Mouse (Mus musculus) forebrain, postnatal 0 days (tissue): ENCODE measurements around the gene Kcnq2. TPM values are rescaled to one million over a fixed set of nuclear protein-coding genes. Genes with fewer than 3 reads are reported as not detected.
A peak's percentile ranks its signal among the peaks of the same experiment; 100 is the strongest.

Experiments used
- ATAC-seq: fragments of 200-750 bp; cut with Nextera tagmentation; 2 replicates; pipeline ENCODE4 v1.8.0; 2017; ENCODE audit warnings: mild to moderate bottlenecking, moderate library complexity
- DNase-seq: peaks from one replicate; pipeline ENCODE4 v3.0.0-alpha.2; 2015
- H3K27ac ChIP-seq: fragments of 300-500 bp; sonication (generic); 2 replicates; pipeline ENCODE4 v1.5.1; 2014; ENCODE audit warnings: low read depth, mild to moderate bottlenecking, antibody characterized with exemption, low read length, moderate library complexity, mixed read lengths
- H3K27me3 ChIP-seq: fragments of 300-500 bp; sonication (generic); 2 replicates; pipeline ENCODE4 v1.6.1; 2014; ENCODE audit warnings: mild to moderate bottlenecking, low read length, mixed read lengths; ENCODE audit not compliant: insufficient read depth
- H3K36me3 ChIP-seq: fragments of 300-500 bp; sonication (generic); 2 replicates; pipeline ENCODE4 v1.6.1; 2014; ENCODE audit warnings: mild to moderate bottlenecking, moderate library complexity; ENCODE audit not compliant: insufficient read depth
- H3K4me1 ChIP-seq: fragments of 300-500 bp; sonication (generic); 2 replicates; pipeline ENCODE4 v1.6.1; 2014; ENCODE audit warnings: antibody characterized with exemption; ENCODE audit not compliant: insufficient read depth
- H3K4me2 ChIP-seq: fragments of 300-500 bp; sonication (generic); 2 replicates; pipeline ENCODE4 v1.6.1; 2014; ENCODE audit warnings: low read depth, mild to moderate bottlenecking, moderate library complexity
- H3K4me3 ChIP-seq: fragments of 300-500 bp; sonication (generic); 2 replicates; pipeline ENCODE4 v1.5.1; 2014; ENCODE audit warnings: low read depth, low read length, mixed read lengths
- H3K9ac ChIP-seq: fragments of 300-500 bp; sonication (generic); 2 replicates; pipeline ENCODE4 v1.6.1; 2014; ENCODE audit warnings: mild to moderate bottlenecking
- H3K9me3 ChIP-seq: fragments of 300-500 bp; sonication (generic); 2 replicates; pipeline ENCODE4 v1.6.1; 2016; ENCODE audit warnings: low read length
- CTCF ChIP-seq: sonication (generic); IDR thresholded peaks from 2 replicates; pipeline ENCODE4 v1.5.1; 2016; ENCODE audit warnings: antibody characterized with exemption, control low read depth, low read depth
- WGBS: fragments of 180-500 bp; shearing (Covaris S2); extraction: QIAGEN DNeasy Blood & Tissue Kit; methylation state at CpG from one replicate; pipeline ENCODE4 v1.1.7; 2014; 5-methylcytosine and 5-hydroxymethylcytosine counted together
- polyA plus RNA-seq: library from polyadenylated mRNA; unstranded; fragments of >200 nt; fragmentation: Nextera tagmentation; extraction: Ambion mirVana; gene quantifications from 2 replicates; pipeline ENCODE4 v1.2.1, GENCODE M21; 2015
- total RNA-seq: library from RNA; depleted of rRNA; stranded (reverse); fragments of >200 nt; gene quantifications from 2 replicates; pipeline ENCODE4 v1.2.3, GENCODE M21; 2014

Kcnq2 gene
- total and polyA plus RNA-seq, 2 experiments from 2014 or later, result 31.7 to 134 TPM

GRCm38 (mm10) chr2:181122642-181123041 lies 12.5 kb downstream of the Kcnq2 start:
- peak overlapping the region; percentile 35; the same call in 1 of the 2 replicates for H3K27ac ChIP-seq
- H3K9me3 ChIP-seq, result no peaks in the 10 kb centered on the region
- H3K4me1 ChIP-seq, result peaks cover 30% of the 10 kb centered on the region

GRCm38 (mm10) chr2:181120922-181121449 lies 14.1 kb downstream of the Kcnq2 start:
- WGBS, result 47% methylated on average over 4 of the region's 4 CpGs

More at GRCm38 (mm10) chr2:181122642-181123041, 12.5 kb downstream of the Kcnq2 start:
- Histone ChIP-seq H3K36me3 (no peaks in the 10 kb centered on the region; the same call in 1 of the 2 replicates), H3K9ac (no peak overlapping the region), H3K4me3 (no peak overlapping the region), H3K4me2 (no peak overlapping the region), H3K27me3 (no peaks in the 10 kb centered on the region)
- TF ChIP-seq CTCF, result no peak
- ATAC-seq (no peak), DNase-seq (no peak)

GRCm38 (mm10) chr2:181119952-181120351 lies 15.1 kb downstream of the Kcnq2 start:
- 24% methylated on average over 10 of the region's 10 CpGs for WGBS

More at GRCm38 (mm10) chr2:181120922-181121449, 14.1 kb downstream of the Kcnq2 start:
- no peaks in the 10 kb centered on the region; the same call in 1 of the 2 replicates for H3K36me3 ChIP-seq
- H3K9ac ChIP-seq, result peak overlapping the region; percentile 37
- H3K4me1 ChIP-seq, result peaks cover 34% of the 10 kb centered on the region
- H3K9me3 ChIP-seq, result no peaks in the 10 kb centered on the region
- H3K27me3 ChIP-seq, result no peaks in the 10 kb centered on the region
- ATAC-seq (peak; percentile 86), DNase-seq (peak; percentile 80)
- H3K4me3 ChIP-seq, result no peak overlapping the region
- TF ChIP-seq CTCF, result no peak
- H3K4me2 ChIP-seq, result no peak overlapping the region
- H3K27ac ChIP-seq, result peak overlapping the region; percentile 81

GRCm38 (mm10) chr2:181116436-181116835 lies 18.7 kb downstream of the Kcnq2 start:
- 68% methylated on average over 5 of the region's 5 CpGs for WGBS
- no peak for TF ChIP-seq CTCF
- no peak overlapping the region for H3K4me3 ChIP-seq
- H3K27me3 ChIP-seq, result no peaks in the 10 kb centered on the region
- peak; percentile 28; the same call in 1 of the 2 replicates for ATAC-seq
- no peaks in the 10 kb centered on the region for H3K9me3 ChIP-seq
- peak; percentile 39 for DNase-seq
- H3K36me3 ChIP-seq, result peaks cover 20% of the 10 kb centered on the region
- no peak overlapping the region for H3K9ac ChIP-seq
- peaks cover 26% of the 10 kb centered on the region for H3K4me1 ChIP-seq
- no peak overlapping the region for H3K4me2 ChIP-seq
- H3K27ac ChIP-seq, result peak overlapping the region; percentile 50; the same call in 1 of the 2 replicates

More at GRCm38 (mm10) chr2:181119952-181120351, 15.1 kb downstream of the Kcnq2 start:
- H3K9me3 ChIP-seq, result no peaks in the 10 kb centered on the region
- ATAC-seq, result no peak
- no peak overlapping the region for H3K9ac ChIP-seq
- no peaks in the 10 kb centered on the region for H3K27me3 ChIP-seq
- H3K27ac ChIP-seq, result peak overlapping the region; percentile 81
- H3K4me2 ChIP-seq, result no peak overlapping the region
- no peak; the same call in 1 of the 2 replicates for TF ChIP-seq CTCF
- peaks cover 34% of the 10 kb centered on the region for H3K4me1 ChIP-seq
- H3K36me3 ChIP-seq, result no peaks in the 10 kb centered on the region; the same call in 1 of the 2 replicates
- no peak overlapping the region for H3K4me3 ChIP-seq
- DNase-seq, result no peak

GRCm38 (mm10) chr2:181115367-181115766 lies 19.7 kb downstream of the Kcnq2 start:
- ATAC-seq, result no peak
- TF ChIP-seq CTCF, result no peak
- Histone ChIP-seq H3K4me1 (peaks cover 15% of the 10 kb centered on the region), H3K27ac (no peak overlapping the region), H3K9ac (no peak overlapping the region), H3K27me3 (no peaks in the 10 kb centered on the region), H3K9me3 (no peaks in the 10 kb centered on the region), H3K36me3 (peaks cover 28% of the 10 kb centered on the region), H3K4me2 (no peak overlapping the region), H3K4me3 (no peak overlapping the region)
- 82% methylated on average over 3 of the region's 3 CpGs for WGBS
- DNase-seq, result no peak

- no peak overlapping the region for H3K4me2 ChIP-seq
- peaks cover 39% of the 10 kb centered on the region for H3K36me3 ChIP-seq
- H3K27ac ChIP-seq, result no peak overlapping the region
- H3K4me1 ChIP-seq, result peaks cover 8% of the 10 kb centered on the region; the same call in 1 of the 2 replicates
- ATAC-seq, result 0 out of 2 replicates have a peak, but pooled peaks have one; percentile 8
- H3K9me3 ChIP-seq, result no peaks in the 10 kb centered on the region
- H3K9ac ChIP-seq, result no peak overlapping the region
- no peak overlapping the region for H3K4me3 ChIP-seq
- no peak for TF ChIP-seq CTCF
- H3K27me3 ChIP-seq, result no peaks in the 10 kb centered on the region
- WGBS, result 50% methylated on average over 8 of the region's 8 CpGs
- DNase-seq, result no peak
Measured at GRCm38 (mm10) chr2:181113762-181114361, 21.2 kb downstream of the Kcnq2 start.

GRCm38 (mm10) chr2:181111665-181112064 lies 23.4 kb downstream of the Kcnq2 start:
- H3K27me3 ChIP-seq, result no peaks in the 10 kb centered on the region
- no peak overlapping the region for H3K9ac ChIP-seq
- H3K4me2 ChIP-seq, result no peak overlapping the region
- ATAC-seq (no peak), DNase-seq (no peak)
- peaks cover 8% of the 10 kb centered on the region; the same call in 1 of the 2 replicates for H3K4me1 ChIP-seq
- H3K4me3 ChIP-seq, result no peak overlapping the region
- WGBS, result 100% methylated on average over 1 of the region's 1 CpGs
- no peak overlapping the region for H3K27ac ChIP-seq
- peaks cover 52% of the 10 kb centered on the region for H3K36me3 ChIP-seq
- no peak for TF ChIP-seq CTCF
- H3K9me3 ChIP-seq, result no peaks in the 10 kb centered on the region
